Mouse (Mus musculus) lung, postnatal 14 days (tissue): Measurements from ENCODE around the gene Ramp2.

ENCODE experiments used
- DNase-seq: peaks from one replicate; pipeline ENCODE4 v3.0.0; 2021

Gene Ramp2

DNA sequence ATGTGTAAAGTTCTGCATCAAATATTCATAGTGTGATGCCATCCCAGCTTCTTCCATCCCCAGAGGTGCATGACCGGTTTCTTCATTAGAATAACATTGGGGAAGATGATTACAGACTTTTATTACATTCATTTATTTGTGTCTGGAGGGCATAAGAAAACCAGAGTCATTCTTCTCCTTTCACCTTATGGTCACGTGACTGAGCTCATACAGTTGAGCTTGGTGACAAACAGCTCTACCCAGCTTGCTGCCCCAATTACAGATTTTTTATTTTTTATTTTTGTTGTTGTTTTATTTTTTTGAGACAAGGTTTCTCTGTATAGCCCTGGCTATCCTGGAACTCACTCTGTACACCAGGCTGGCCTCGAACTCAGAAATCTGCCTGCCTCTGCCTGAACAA is 26.6 kb downstream of the Ramp2 start:
- DNase-seq, result no peak

DNA sequence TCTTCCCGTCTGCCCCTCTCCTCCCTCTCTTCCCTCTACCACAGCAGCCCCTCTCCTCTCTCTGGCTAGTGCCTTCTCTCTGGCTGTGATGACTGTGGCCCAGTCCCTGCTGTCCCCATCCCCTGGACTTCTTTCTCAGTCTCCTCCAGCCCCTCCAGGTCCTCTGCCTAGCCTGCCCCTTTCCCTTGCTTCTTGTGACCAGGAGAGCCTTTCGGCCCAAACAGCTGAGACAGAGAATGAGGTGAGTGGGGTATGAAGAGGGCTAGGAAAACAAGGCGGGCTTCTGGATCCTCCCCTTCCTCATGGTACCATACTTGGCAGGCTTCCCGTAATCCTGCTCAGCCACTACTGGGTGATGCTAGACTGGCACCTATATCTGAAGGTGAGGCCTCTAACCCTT is 29.5 kb downstream of the Ramp2 start:
- no peak for DNase-seq

- DNase-seq, result no peak
Observed at GRCm38 (mm10) chr11:101276319-101277070, 30.7 kb downstream of the Ramp2 start.

DNA sequence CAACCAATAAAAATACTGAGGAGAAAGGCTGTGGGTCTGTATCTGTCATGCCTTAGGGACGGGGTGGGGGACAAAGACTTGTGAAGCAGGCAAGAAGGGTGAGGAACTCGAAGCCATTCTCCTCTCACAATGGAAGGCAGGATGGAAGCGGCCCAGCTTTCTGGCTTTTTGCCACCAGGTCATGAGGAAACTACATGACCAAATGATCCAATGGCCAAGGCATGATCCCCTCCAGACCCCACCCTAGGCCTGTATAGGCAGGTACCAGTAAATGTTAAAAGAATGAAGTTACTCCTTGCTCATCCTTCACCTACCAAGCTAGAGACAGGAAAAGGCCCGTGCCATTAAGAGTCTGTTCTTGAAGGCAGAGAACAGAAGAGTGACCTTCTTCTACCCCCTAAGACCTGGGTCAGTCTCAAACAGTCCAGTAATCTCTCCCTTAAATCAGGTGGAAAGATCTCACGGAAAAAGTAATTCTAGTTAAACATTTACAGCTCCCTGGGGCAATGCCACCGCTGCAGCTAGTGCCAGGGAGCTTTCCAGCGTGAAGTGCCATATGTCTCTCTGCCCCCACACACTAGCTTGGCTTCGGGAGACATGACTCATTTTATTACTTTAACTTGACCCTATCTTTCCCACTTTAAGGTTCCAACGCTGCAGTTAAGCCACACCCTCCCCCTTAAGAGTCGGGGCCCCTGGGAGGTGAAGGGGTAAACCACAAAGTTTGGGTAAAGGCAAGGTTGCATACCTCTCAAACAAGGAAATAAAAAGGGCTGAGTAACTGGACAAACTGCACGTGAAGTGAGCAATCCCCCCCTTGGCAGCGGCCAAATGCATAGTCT is 31.8 kb downstream of the Ramp2 start:
- DNase-seq, result no peak

DNA sequence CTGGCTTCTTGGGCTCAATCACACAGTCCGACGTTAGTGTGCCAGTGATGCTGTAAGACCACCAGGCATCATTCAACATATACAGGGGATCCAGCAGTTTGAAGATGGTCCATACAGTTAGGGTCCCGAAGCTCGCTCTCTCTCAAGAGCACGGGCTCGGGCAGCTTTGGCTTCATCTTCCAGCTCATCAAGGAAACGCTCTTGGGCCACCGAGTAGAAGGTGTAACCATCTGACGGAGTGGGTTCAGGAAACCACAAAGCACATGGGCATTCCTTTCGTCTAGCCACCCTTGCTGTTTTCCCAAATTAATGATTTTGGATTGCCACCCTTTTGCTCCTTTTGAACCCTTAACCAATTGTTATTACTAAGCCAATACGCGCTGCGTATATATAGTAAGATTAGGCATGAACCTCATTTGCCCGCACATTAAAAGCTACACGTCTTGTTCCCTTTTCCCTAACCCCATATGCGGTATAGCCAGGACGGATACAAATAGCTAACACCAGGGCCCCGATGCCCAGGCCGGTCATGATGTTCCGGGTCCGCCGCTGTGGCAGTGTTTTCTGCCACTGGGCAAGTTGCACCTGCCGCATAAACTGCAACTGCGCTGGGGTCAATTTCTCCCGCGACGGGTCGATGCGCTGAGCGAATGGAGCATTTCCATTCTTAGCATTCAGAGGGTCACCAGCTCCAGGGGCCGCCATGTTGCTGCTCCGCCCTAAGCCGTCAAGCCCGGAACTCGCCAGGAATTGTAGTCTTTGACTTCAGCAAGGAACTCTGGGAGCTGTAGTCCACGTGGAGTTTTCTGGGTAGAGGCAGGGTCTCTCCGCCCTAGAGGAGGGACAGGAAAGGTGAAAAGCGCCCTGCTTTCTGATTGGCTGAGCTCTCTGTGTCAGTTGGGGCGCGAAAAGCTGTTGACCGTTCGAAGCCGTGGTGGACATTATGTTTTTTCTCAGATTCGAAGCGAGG is 32.7 kb downstream of the Ramp2 start, which contains the start of the genes Cntd1 and Coa3:
Cntd1 (plus strand) TSS at position 790 of the 970 bp plus-strand sequence.
Coa3 (minus strand) TSS at position 892 of the 970 bp plus-strand sequence.
- DNase-seq, result peak; percentile 83

DNA sequence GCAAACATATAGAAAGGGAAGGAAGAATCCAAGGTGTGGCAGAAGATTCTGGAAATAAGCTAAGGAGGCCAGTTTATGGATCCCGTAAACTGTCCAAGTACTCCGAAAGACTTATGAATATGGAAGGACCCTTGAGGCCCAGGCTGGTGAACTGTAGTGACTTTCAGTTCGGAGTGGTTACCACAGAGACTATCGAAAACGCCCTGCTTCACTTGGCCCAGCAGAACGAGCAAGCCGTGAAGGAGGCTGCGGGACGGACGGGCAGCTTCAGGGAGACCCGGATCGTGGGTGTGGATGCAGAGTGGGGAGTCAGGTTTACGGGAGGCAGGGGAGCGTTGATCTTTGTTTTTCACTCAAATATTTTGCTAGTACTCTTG is 33.4 kb downstream of the Ramp2 start:
- no peak for DNase-seq

DNA sequence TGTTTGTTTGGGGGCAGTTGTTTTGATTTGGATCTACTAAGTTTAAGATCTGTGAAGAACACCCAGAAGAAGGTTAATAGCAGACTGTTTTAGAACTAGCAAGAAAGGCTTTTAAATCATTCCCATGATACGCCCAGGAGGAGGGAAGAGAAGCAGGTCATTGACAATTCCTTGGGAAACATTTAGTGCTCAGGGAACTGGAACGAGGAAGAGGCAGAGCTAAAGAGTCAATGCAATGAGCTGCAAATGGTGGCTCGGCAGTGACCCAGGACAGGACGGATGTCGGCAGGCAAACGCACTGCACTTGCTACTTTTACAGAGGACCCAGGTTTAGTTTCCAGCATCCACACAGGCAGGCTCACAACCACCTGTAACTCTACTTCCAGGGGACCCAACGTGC is 35.0 kb downstream of the Ramp2 start:
- no peak for DNase-seq

DNA sequence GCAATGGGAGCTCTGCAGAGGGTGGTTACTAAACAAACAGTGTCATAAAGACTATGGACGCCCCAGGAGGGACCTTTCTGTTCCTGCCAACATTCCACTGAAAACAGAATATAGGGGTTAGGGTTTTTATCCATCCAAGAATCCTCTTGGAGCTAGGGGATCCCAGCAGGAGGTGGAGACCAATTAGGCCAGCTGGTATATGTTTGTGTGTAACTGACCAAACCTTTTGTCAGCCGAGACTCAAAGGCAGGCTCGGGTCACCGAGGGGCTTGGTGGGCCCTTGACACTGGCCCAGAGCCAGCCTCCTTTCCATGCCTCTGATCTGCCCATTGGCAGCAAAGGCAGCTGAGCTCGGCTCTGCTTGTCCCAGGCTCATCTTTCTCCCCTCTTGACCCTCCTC is 37.1 kb downstream of the Ramp2 start:
- DNase-seq, result no peak

DNA sequence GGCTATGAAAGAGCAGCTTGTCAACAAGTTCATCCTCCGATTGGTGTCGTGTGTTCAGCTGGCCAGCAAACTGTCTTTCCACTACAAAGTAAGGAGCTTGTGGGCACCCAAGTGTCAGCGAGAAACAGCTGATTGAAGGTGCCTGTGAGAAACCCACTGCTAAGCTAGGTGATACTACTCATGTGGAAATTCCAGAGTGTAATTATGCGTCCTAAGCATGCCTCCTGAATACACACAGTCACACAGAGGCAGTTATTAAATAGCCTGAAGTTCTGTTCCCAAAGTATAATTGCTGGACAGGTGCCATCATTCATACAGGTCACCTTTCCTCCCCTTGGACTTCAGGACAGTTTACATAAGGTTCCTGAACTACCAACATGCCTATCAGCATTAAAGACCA is 38.0 kb downstream of the Ramp2 start:
- DNase-seq, result no peak

DNA sequence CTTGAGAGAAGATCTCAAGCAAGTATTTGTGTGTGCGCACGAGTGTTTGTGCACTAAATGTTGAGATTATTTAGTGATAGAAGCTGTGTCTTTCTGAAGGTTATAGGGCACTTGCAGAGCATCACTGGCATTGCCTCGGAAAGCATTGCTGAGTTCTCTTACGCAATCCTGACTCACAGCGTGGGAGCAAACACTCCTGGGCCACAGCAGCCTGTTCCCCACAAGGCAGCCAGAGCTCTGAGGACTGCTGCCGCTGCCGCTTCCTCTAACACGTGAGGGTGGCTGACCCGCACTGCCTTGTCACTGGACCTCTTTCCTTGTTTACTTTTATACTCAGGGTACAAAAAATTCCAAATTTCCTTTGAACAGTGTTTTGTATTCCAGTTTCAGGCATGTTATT is 41.5 kb downstream of the Ramp2 start:
- peak; percentile 33 for DNase-seq

DNA sequence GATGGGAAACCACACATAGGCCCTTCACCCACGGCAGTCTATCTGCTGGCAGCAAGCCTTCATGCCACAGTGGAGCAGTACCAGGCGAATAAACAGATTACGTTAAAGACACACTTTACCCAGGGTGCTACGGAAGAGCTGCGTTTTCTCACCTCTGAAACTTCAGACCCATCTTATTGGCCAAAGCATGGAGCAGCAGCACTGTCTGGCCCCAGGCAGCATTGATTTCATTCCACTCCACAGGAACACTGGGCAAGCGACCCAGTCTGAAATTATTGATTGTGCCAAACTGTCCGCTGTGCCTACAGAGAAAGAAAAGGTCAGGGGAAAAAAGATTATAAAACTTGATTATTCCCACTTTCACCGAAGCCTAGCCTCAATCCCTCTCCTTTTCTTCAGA is 45.4 kb downstream of the Ramp2 start:
- DNase-seq, result no peak

- no peak for DNase-seq
Observed at GRCm38 (mm10) chr11:101295191-101295590, 49.4 kb downstream of the Ramp2 start.

DNA sequence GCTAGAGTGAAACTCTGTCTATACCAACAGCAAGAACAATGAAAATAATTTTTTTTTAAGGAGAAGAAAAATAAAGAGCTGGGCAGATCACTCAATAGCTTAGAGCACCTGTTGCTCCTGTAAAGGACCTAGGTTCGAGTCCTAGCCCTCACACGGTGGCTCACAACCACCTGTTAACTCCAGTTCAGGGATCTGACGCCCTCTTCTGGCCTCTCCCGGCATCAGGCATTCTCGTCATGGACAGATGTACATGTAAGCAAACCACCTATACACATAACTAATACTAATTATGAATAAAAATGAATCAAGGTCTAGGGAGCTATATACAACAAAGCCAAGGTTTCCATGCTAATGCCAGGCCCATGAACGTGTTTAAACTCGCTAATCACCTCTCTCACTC is 55.1 kb downstream of the Ramp2 start:
- no peak for DNase-seq

DNA sequence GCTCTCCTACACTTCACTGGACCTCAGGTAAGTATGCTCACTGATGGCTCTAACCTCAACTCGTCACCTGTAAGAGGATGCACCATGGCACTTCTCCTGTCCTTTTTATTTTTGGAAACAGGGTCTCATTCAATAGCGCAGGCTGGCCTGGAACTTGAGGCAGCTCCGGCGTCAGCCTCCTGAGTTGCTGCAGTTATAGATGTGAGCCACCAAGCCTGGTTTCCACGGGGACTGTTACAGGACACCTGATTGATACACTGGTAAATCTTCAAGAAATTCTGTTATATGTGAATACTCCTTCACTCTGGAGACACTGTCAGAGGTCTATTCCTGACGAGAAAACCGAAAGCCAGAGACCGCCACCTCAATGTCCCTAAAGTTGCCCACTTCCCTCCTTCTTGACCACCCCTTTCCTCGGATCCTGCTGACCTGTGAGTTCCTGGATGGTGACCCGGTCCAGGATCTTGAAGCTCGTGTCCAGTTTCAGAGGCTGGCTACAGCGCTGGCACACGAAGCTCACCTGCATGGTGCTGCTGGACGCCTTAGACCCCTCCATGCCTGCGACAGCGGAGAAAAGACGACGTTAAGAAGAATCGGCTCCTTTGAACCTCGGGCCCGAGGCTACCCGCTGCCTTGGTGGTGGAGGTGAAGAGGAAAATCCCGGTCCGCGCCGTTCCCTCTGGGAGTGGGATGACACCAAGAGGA is 55.6 kb downstream of the Ramp2 start:
- DNase-seq, result no peak

GRCm38 (mm10) chr11:101302004-101302798 is 56.4 kb downstream of the Ramp2 start, which contains the start of gene Becn1:
Gene Becn1, minus strand, starts transcription at chr11:101302286.
- DNase-seq, result peak; percentile 99

DNA sequence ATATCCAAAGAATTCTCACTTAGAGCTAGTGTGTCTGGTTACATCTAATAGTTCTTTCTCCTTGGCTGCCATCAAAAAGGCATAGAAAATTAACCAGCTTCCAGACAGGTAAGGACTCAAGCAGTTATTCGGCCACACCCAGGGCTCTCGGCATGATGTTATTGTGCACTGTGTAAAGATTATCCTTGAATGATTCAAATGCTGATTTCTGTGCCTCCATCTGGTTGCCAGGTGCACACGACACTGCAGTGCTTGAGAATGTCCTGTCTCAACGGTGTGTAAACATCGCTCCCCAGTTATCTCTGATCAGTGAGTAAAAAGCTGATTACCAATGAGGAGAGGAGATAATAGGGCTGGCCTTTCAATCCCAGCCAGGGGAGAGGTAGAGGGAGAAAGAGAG is 61.9 kb downstream of the Ramp2 start:
- DNase-seq, result no peak
